12 mouse cellular contexts compared by ENCODE assay signal in the genomic region with DNA sequence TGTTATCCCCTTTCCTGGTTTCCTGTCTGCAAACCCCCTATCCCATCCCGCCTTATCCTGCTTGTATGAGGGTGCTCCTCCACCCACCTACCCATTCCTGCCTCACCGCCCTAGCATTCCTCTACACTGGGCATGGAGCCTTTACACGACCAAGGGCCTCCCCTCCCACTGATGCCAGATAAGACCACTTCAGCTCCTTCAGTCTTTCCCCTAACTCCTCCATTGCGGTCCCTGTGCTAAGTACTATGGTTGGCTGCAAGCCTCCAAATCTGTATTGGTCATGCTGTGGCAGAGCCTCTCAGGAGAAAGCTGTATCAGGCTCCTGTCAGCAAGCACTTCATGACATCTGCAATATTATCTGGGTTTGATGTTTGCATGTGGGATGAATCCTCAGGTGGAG.
"Had no signal": no experiment of that assay in that cellular context is flagged by ENCODE, and none has a peak within 500 bp of the region (broad histone marks: within the 10 kb centered on the region; RNA-seq: fewer than 3 reads in every experiment).

No protein-coding gene starts in this region.

- H3K4me1 ChIP-seq: midbrain, embryonic 12.5 days had no signal

- H3K36me3 ChIP-seq: midbrain, embryonic 12.5 days; neural tube, embryonic 15.5 days had no signal

- H3K4me3 ChIP-seq: limb, embryonic 13.5 days; midbrain, embryonic 12.5 days; neural tube, embryonic 15.5 days had no signal

- H3K9ac ChIP-seq: limb, embryonic 13.5 days; liver, embryonic 14.5 days; midbrain, embryonic 12.5 days; neural tube, embryonic 15.5 days had no signal

- H3K4me2 ChIP-seq: limb, embryonic 13.5 days; midbrain, embryonic 12.5 days; neural tube, embryonic 15.5 days had no signal

- H3K27ac ChIP-seq: limb, embryonic 13.5 days; liver, embryonic 14.5 days; midbrain, embryonic 12.5 days; neural tube, embryonic 15.5 days; stomach, postnatal 0 days had no signal

- DNase-seq: kidney, adult 8-10 months; kidney, postnatal 25 days; layer of hippocampus, adult 9-11 months; layer of hippocampus, postnatal 36 days; left cerebral cortex, postnatal 4 days; lung, adult 18-20 months; thymus, postnatal 4 days had no signal

- H3K27me3 ChIP-seq: limb, embryonic 13.5 days; midbrain, embryonic 12.5 days; neural tube, embryonic 15.5 days had no signal

- H3K9me3 ChIP-seq: limb, embryonic 13.5 days; midbrain, embryonic 12.5 days; neural tube, embryonic 15.5 days had no signal
